Mouse (Mus musculus) brain, embryonic 14.5 days (tissue): ENCODE measurements around the gene Alpk1. TPM values are rescaled to one million over a fixed set of nuclear protein-coding genes. Genes with fewer than 3 reads are reported as not detected.
"Not testable (repeated sequence)": the region's sequence is repeated elsewhere in the genome, so short reads cannot be mapped to it uniquely, and the experiment has no call there.

Experiments used
- DNase-seq: peaks from one replicate; pipeline ENCODE4 v3.0.0-alpha.2; 2011; ENCODE audit warnings: low read depth
- CTCF ChIP-seq: fragments of 200-500 bp; IDR thresholded peaks from 2 replicates; pipeline ENCODE4 v1.5.1; 2012; ENCODE audit warnings: inconsistent platforms, mild to moderate bottlenecking, moderate library complexity, borderline replicate concordance; ENCODE audit not compliant: insufficient read depth, insufficient read length; ENCODE audit errors: extremely low read depth
- POLR2A ChIP-seq: fragments of 200-500 bp; IDR thresholded peaks from 2 replicates; pipeline ENCODE4 v1.6.1; 2012; ENCODE audit warnings: mild to moderate bottlenecking, inconsistent platforms, borderline replicate concordance; ENCODE audit not compliant: poor library complexity, insufficient read depth, insufficient read length, severe bottlenecking; ENCODE audit errors: extremely low read depth
- polyA plus RNA-seq: library from polyadenylated mRNA; depleted of rRNA; stranded (reverse); fragments of >200 nt; gene quantifications from 2 replicates; pipeline ENCODE4 v1.2.3, GENCODE M21; 2012

Gene Alpk1
- polyA plus RNA-seq, 1 experiment = 2.2 TPM

DNA sequence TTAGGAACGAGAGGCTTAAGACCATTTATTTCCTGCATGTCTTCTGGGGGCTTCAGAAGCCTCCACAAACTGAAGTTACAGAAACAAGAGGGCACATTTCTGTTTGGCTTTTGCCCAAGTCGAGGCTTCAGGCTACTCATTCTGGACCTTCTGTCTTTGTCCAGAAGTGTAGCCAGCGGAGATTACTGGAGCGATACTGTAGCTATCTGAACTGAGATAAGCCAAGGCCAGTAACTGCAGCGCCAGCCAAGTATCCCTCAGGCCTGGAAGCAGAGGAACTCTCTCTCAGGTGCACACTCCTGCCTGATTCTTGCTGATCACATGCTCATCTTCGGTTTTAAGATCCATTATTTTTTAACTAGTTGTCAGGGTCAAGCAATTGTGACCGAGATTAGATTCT, 7.7 kb upstream of the Alpk1 start:
- DNase-seq = no peak
- TF ChIP-seq CTCF (no peak), POLR2A (no peak)

DNA sequence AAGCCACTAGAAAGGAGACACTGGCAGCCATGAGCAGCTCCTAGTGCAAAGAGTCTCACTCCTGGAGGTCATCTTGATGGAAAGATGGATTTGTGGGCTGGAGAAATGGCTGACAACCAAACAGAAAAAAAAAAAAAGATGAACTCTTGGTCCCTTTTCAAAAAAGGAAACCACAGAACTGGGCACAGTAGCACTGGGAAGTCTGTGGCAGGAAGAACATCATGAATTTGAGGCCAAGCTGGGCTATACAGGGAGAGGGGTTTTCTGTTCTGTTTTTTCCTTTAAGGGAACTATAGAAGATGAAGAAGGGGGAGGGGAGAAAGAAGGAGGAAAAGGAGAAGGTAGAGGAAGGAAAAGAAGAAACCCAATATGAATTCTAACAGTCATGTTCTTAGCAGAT, 6.7 kb upstream of the Alpk1 start:
- TF ChIP-seq CTCF (no peak), POLR2A (no peak)
- DNase-seq = no peak

DNA sequence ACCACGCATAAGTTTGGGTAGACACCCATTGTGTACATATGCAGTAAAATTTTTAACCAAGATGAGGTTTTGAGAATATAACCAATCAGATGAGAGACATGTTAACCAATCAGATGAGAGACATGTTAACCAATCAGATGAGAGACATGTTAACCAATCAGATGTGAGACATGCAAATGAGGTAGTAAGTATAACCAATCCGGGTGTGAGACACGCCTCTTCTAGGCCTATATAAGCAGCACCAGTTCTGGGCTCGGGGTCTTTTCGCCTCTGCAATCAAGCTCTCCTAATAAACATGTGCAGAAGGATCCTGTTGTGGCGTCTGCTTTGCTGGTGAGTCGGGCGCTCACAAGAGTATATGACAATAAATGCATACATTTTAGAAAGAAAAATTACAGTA, 3.4 kb upstream of the Alpk1 start:
- not testable (repeated sequence) for DNase-seq

DNA sequence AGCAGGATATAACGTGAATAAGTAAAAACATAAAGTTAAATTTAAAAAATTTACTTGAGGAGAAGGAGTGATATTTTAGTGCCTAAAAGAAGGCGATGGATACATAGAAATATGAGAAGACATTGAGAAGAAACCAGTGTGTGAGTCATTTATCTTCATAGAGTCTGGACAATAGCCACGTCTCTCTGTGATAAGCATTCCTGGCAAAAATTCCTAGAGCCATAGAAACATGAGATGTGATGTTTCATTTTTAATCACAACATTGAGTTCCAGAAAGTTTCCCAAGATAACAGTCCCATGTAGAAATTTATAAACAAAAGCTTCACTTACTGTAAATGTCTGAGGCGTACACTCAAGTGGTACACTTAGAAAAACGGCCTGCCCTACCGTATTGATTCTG, 2.6 kb upstream of the Alpk1 start:
- TF ChIP-seq POLR2A (no peak), CTCF (no peak)
- no peak for DNase-seq

DNA sequence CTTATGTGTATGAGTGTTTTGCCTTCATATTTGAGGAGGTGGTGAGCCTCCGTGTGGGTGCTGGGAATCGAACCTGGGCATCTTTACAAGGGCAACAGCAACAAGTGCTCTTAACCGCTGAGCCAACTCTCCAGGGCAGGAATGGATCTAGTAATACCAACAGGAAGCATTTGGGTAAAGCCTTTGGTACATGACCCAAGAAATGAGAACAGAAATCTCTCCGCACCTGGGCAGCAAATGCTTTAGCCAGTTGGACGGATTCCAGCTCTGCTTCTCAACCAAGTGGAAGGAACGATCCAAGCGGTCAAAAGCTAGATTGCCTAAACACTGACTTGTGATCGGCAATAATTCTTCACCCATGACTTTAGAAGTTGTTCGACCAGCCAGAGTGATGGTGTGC, 594 bp upstream of the Alpk1 start:
- no peak for TF ChIP-seq CTCF
- TF ChIP-seq POLR2A = no peak
- DNase-seq = no peak

DNA sequence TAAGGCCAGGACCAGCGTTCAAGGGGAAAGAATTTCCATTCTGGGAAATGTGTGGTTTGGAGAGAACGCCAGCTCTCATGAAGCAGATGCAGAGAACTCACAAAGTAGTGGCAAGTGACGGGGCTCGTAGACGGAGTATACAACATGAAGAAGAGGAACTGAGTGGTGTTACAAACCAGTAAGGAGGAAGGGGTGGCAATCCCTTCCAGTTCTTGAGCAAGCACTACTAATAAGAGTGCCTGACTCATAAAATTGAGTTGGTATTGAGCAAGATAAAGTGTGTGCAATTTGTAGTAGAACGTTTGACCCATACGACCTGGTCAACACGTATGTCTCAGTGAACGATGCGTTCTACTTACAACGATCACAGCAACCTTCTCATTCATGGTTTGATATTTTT, 11.2 kb downstream of the Alpk1 start:
- TF ChIP-seq CTCF = no peak
- TF ChIP-seq POLR2A = no peak
- DNase-seq = no peak

DNA sequence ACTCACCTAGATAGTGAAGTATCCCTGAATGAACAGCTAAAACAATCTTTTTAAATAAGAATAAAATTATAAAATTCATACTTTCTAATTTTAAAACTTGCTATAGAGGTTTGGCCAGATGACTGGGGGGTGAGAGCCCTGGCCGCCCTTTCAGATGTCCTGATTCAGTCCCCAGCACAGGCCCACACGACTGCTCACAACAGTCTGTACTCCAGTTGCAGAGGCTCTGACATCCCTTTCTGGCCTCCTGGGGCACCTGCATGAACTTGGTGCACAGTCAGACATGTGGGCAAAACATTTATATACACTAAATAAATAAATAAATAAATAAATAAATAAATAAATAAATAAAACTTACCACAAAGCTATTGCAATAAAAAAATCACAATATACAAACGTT, 14.4 kb downstream of the Alpk1 start:
- no peak for TF ChIP-seq POLR2A

DNA sequence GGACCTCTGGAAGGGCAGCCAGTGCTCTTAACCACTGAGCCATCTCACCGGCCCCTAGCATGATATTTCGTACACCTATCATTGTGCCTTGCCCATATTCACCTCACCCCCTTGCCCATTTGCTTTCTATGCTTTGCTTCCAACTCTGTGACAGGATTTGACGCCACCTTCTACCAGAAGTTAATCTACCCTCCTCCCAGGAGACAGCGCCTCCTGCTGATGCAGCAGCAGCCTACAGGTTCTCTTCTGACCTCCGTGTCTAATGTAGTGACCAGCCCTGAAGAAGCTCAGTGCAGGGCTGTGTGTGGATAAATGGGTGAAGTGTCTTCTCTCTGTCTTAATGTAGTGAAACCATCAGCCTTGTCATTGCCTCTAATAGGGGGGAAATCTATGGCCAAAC, 15.8 kb downstream of the Alpk1 start:
- TF ChIP-seq CTCF = peak; percentile 23; the same call in 1 of the 2 replicates
- TF ChIP-seq POLR2A = no peak

More for the DNA sequence above, 14.4 kb downstream of the Alpk1 start:
- no peak for DNase-seq

DNA sequence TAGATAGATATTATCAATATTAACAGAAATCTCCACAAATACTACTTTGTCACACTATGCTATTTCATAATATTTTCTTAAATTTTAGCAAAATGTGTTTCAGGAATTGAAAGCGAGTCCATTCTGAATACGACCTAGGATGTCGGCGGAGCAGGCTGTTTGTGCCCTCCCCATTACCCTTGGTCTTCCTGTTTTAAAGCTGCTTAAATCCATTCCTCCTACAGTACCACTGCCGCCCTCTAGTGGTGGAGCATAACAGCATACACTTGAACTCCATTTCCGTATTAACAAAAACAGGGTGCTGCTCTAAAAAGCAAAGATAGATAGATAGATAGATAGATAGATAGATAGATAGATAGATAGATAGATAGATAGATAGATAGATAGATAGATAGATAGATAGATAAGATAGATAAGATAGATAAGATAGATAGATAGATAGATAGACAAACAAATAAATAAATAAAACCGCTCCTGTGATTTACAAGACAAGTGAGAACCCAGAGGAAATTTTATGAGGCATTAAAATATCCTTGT, 17.2 kb downstream of the Alpk1 start:
- DNase-seq = peak; percentile 94
- TF ChIP-seq POLR2A (no peak), CTCF (peak; percentile 72)

More for the DNA sequence above, 15.8 kb downstream of the Alpk1 start:
- DNase-seq = no peak

DNA sequence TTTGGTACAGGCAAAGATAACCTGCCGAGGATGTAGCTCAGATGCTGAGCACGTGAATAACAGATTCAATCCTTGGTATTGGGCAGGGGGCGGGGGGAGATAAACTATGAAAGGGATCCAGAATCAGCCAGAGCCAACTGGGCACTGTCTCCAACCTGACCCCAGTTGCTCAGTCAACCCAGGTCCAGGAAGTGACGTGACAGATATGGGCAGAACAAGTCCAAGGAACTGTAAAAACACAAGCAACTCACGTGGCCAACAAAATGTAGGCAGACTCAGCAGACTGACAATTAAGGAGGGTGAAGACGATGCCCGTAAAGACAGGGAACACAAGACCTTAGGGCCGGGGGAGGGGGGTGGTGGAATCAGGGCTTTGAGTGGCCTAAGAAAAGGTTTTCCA, 17.9 kb downstream of the Alpk1 start:
- DNase-seq = no peak
- TF ChIP-seq POLR2A (no peak), CTCF (no peak)

DNA sequence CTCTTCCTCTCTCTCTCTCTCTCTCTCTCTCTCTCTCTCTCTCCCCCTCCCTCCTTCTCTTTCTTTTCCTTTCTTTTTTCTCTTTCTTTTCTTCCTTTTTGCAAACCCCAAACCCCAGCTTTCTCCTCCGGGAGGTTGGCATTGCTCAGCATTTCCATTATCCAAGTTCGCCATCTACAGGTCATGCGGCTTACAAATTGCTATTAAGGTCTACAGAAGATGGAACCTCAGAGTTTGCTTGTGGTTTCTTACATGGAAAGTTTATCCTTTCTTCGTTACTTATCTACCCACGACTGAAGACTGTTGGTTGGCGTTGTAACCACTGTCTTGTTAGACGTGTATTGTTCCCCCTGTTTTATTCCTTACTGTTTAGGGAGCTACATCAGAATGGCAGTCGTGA, 21.1 kb downstream of the Alpk1 start:
- peak; percentile 92 for DNase-seq
- TF ChIP-seq POLR2A (no peak), CTCF (peak; percentile 74; the same call in 1 of the 2 replicates)

DNA sequence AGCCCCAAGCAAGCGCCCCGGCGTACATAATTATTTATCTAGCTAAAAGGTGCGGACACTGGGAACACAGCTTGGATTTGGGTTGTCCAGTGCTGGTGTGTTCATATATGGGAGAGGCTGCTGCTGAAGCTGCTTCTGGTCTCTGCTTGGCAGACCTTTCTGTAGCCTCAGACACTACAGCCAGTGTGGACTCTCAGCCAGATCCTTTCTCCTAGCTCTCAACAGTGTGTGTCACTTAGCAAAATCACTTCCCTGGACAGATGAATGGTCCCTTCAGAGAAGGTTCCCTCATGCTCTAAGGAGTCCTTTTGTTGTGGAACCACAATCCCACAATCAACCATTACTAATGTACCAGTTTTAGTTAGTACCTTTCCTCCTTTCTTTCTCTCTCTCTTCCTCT, 21.5 kb downstream of the Alpk1 start:
- DNase-seq = peak; percentile 69
- TF ChIP-seq CTCF = no peak
- TF ChIP-seq POLR2A = no peak

DNA sequence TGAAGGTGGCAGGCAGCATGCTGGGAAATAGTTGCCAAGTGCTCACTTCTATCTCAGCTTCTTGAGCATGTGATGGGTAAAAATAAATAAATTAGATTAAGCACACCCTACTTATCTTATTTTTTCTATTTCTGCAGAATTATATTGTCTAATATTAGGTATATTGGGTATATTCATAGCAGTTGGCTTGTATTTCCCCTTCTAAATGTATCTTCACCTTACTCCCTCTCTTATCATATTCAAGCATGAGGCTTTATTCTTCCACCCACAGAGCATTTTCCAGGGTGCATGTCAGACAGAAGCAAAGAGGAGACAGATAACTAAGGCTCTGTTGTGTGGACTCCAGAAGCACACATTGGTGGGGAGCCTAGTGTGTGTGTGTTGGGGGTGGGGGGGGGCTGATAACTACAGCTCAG, 22.4 kb downstream of the Alpk1 start:
- no peak for TF ChIP-seq POLR2A
- TF ChIP-seq CTCF = no peak
- no peak for DNase-seq
